Mouse (Mus musculus) kidney, adult 2 months (tissue): ENCODE results near the gene Bpifc.

Experiments
- CTCF ChIP-seq: fragments of 200-500 bp; conservative IDR thresholded peaks from 2 replicates; pipeline ENCODE4 v1.5.1; 2011; ENCODE audit warnings: low read depth, mild to moderate bottlenecking, control low read depth, low read length, moderate library complexity, mixed read lengths; ENCODE audit not compliant: insufficient read depth, insufficient read length
- POLR2A ChIP-seq: fragments of 200-500 bp; IDR thresholded peaks from one replicate; pipeline ENCODE4 v1.6.1; 2011; ENCODE audit warnings: low read depth, low read length, control low read depth

DNA sequence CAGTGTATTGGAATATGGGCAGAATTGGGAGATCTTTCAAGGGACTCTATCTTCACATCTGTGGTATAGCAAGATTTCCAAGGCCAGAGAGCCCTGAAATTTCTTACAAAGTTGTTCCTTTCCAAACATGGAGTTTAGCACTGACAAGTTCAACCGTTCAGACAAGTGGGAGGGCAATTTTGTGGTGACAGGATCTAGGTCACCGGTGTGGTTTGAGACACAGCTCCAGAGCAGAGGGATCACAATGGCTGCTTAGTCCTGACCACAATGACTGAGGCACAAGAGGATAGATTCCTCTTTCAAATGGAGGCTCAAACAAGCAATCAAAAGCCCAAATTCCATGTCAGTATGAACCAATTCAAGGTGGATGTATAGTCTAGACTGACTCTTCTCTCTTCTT lies 523 bp downstream of the Bpifc start:
- TF ChIP-seq CTCF: no peak
- TF ChIP-seq POLR2A: no peak
